Mouse (Mus musculus) testis, adult 2 months (tissue): ENCODE data around the gene Vmn1r3.
"Not testable (repeated sequence)": the region's sequence is repeated elsewhere in the genome, so short reads cannot be mapped to it uniquely, and the experiment has no call there.

ENCODE experiments used
- CTCF ChIP-seq: fragments of 200-500 bp; IDR thresholded peaks from 2 replicates; pipeline ENCODE4 v1.5.1; 2012; ENCODE audit warnings: low read depth, mild to moderate bottlenecking, inconsistent platforms, low read length, moderate library complexity; ENCODE audit not compliant: control insufficient read depth, insufficient read depth, insufficient replicate concordance
- POLR2A ChIP-seq: fragments of 200-500 bp; IDR thresholded peaks from 2 replicates; pipeline ENCODE4 v1.6.1; 2012; ENCODE audit warnings: low read depth, mild to moderate bottlenecking, inconsistent platforms, low read length, moderate library complexity; ENCODE audit not compliant: control insufficient read depth

GRCm38 (mm10) chr4:3216382-3216781, 31.2 kb upstream of the Vmn1r3 start:
- not testable (repeated sequence) for TF ChIP-seq CTCF, POLR2A
